Comparison of ENCODE assay signal across 10 mouse cellular contexts in genomic region chr2:8639282-8639681, GRCm38 (mm10).
A peak's percentile ranks its signal among the peaks of the same experiment; 100 is the strongest.
DNase-seq lines count a peak whose midpoint lies in the region; ATAC-seq and TF ChIP-seq lines count a peak whose summit lies in the region.
"Had no signal": no experiment of that assay in that cellular context is flagged by ENCODE, and none has a peak within 500 bp of the region (broad histone marks: within the 10 kb centered on the region; RNA-seq: fewer than 3 reads in every experiment).

No protein-coding gene starts in this region.

- peak; percentile 54 to 68 (median 62) for TF ChIP-seq CTCF in MEL (IDR thresholded peaks at IDR 0.05 in 2 of 3, conservative IDR thresholded peaks at IDR 0.05 in 1 of 3; ENCODE audit: control insufficient read depth in 1 of 3, insufficient read depth in 1 of 3, low read depth in 2 of 3, low read length in 3 of 3, poor library complexity in 1 of 3, severe bottlenecking in 1 of 3)

- ATAC-seq in limb, embryonic 14.5 days (ENCODE audit: low FRiP score, low read depth), result no peak
- peak; percentile 49 to 66; a peak in 1 of 4 replicates for ATAC-seq in hematopoietic stem cell, adult 5-6 weeks (replicated peaks in 1 of 2; ENCODE audit: insufficient read depth in 1 of 2, low FRiP score in 2 of 2, low TSS enrichment in 1 of 2, low read depth in 1 of 2, poor library complexity in 2 of 2, severe bottlenecking in 2 of 2)

- H3K27me3 ChIP-seq in limb, embryonic 14.5 days (ENCODE audit: control insufficient read depth, insufficient read depth, low read length), result no peaks in the 10 kb centered on the region
- no peaks in the 10 kb centered on the region for H3K27me3 ChIP-seq in limb, embryonic 10.5 days (ENCODE audit: low read depth, poor library complexity, severe bottlenecking)
- H3K27me3 ChIP-seq in MEL (ENCODE audit: control insufficient read depth in 1 of 2, insufficient read depth in 2 of 2, low read length in 2 of 2), result no peaks in the 10 kb centered on the region; a peak in 1 of 4 replicates
- H3K27me3 ChIP-seq: liver, embryonic 13.5 days had no signal

- TF ChIP-seq POLR2A in limb, embryonic 14.5 days (IDR thresholded peaks at IDR 0.05; ENCODE audit: borderline replicate concordance, extremely low read depth, insufficient read depth, insufficient read length), result no peak
- no peak for TF ChIP-seq POLR2A in MEL (IDR thresholded peaks at IDR 0.05; ENCODE audit: control insufficient read depth in 1 of 2, insufficient read depth in 1 of 2, low read depth in 1 of 2, low read length in 2 of 2, poor library complexity in 1 of 2)

- H3K79me2 ChIP-seq in MEL (ENCODE audit: control insufficient read depth, insufficient read depth, low read length, poor library complexity), result no peaks in the 10 kb centered on the region

- H3K4me2 ChIP-seq in limb, embryonic 14.5 days (replicated peaks; ENCODE audit: low read depth, low read length, severe bottlenecking), result no peak overlapping the region
- H3K4me2 ChIP-seq: liver, embryonic 13.5 days had no signal

- peak; percentile 17 for DNase-seq in adrenal gland, postnatal 14 days
- DNase-seq in adrenal gland, adult 18-20 months (ENCODE audit: low spot score in 2 of 2), result no peak
- peak; percentile 17 for DNase-seq in limb, embryonic 14.5 days (ENCODE audit: low spot score)
- DNase-seq in limb, embryonic 10.5 days (ENCODE audit: low spot score), result no peak
- peak; percentile 52 for DNase-seq in MEL (ENCODE audit: low read depth, low spot score)
- no peak for DNase-seq in layer of hippocampus, postnatal 36 days
- DNase-seq in testis, postnatal 10 days (ENCODE audit: low spot score), result no peak
- DNase-seq: heart, postnatal 36 days; liver, embryonic 13.5 days had no signal

- no peak overlapping the region for H3K4me3 ChIP-seq in limb, embryonic 14.5 days (replicated peaks; ENCODE audit: low read length)
- no peak overlapping the region for H3K4me3 ChIP-seq in limb, embryonic 10.5 days
- no peak overlapping the region for H3K4me3 ChIP-seq in MEL (ENCODE audit: control insufficient read depth in 1 of 2, insufficient read depth in 1 of 2, low read depth in 2 of 2, low read length in 2 of 2)
- H3K4me3 ChIP-seq: liver, embryonic 13.5 days had no signal

- no peak overlapping the region for H3K27ac ChIP-seq in limb, embryonic 14.5 days (replicated peaks; ENCODE audit: low read depth, low read length)
- H3K27ac ChIP-seq in limb, embryonic 10.5 days, result no peak overlapping the region
- no peak overlapping the region for H3K27ac ChIP-seq in MEL (ENCODE audit: control insufficient read depth, low read depth, low read length)
- H3K27ac ChIP-seq: liver, embryonic 13.5 days had no signal

- TF ChIP-seq EP300 in MEL (IDR thresholded peaks at IDR 0.05; ENCODE audit: low read depth in 1 of 2, low read length in 2 of 2), result no peak

- no peaks in the 10 kb centered on the region for H3K4me1 ChIP-seq in limb, embryonic 14.5 days (ENCODE audit: control insufficient read depth, insufficient read depth, low read length)
- no peaks in the 10 kb centered on the region for H3K4me1 ChIP-seq in limb, embryonic 10.5 days
- H3K4me1 ChIP-seq in MEL (ENCODE audit: control insufficient read depth in 1 of 2, insufficient read depth in 2 of 2, low read length in 2 of 2), result no peaks in the 10 kb centered on the region
- H3K4me1 ChIP-seq: liver, embryonic 13.5 days had no signal

- peak; percentile 70 for TF ChIP-seq RAD21 in MEL (IDR thresholded peaks at IDR 0.05; ENCODE audit: low read depth, low read length)

- H3K36me3 ChIP-seq in limb, embryonic 14.5 days (ENCODE audit: control insufficient read depth, insufficient read depth, low read length), result no peaks in the 10 kb centered on the region
- H3K36me3 ChIP-seq in limb, embryonic 10.5 days, result no peaks in the 10 kb centered on the region
- H3K36me3 ChIP-seq in MEL (ENCODE audit: control insufficient read depth in 1 of 2, insufficient read depth in 2 of 2, low read length in 2 of 2), result no peaks in the 10 kb centered on the region
- H3K36me3 ChIP-seq: liver, embryonic 13.5 days had no signal

- H3K9ac ChIP-seq in limb, embryonic 14.5 days (ENCODE audit: low read depth, low read length, severe bottlenecking), result no peak overlapping the region
- H3K9ac ChIP-seq in MEL (ENCODE audit: control insufficient read depth, low read depth, low read length, poor library complexity, severe bottlenecking), result no peak overlapping the region
- H3K9ac ChIP-seq: liver, embryonic 13.5 days had no signal

- no peaks in the 10 kb centered on the region for H3K9me3 ChIP-seq in limb, embryonic 14.5 days (ENCODE audit: control insufficient read depth, low read length)
- no peaks in the 10 kb centered on the region for H3K9me3 ChIP-seq in limb, embryonic 10.5 days (replicated peaks)
- H3K9me3 ChIP-seq in MEL (replicated peaks; ENCODE audit: insufficient read depth, low read length), result no peaks in the 10 kb centered on the region
- H3K9me3 ChIP-seq: liver, embryonic 13.5 days had no signal

- WGBS in limb, embryonic 14.5 days, result 46% methylated on average over 3 of the region's 3 CpGs
- 62% methylated on average over 3 of the region's 3 CpGs for WGBS in limb, embryonic 10.5 days

TF ChIP-seq in MEL, 35 proteins besides CTCF, POLR2A, EP300 and RAD21:
- TF ChIP-seq ZC3H11A (IDR thresholded peaks at IDR 0.05; ENCODE audit: low read depth, low read length), result peak; percentile 46
- TF ChIP-seq SMC3 (IDR thresholded peaks at IDR 0.05; ENCODE audit: low read depth, low read length), result peak; percentile 71
- TF ChIP-seq CHD1 (IDR thresholded peaks at IDR 0.05; ENCODE audit: low read depth, low read length), result no peak
- no peak for TF ChIP-seq MYC (IDR thresholded peaks at IDR 0.05; ENCODE audit: low read depth, low read length)

Comparison
In these comparisons a context has a peak if more than half of its experiments do, and no peak if none do; other contexts are left out.
1. DNase-seq: peak in adrenal gland, postnatal 14 days (single experiment), limb, embryonic 14.5 days (single experiment) and MEL (single experiment); none in adrenal gland, adult 18-20 months (0 of 2), limb, embryonic 10.5 days (single experiment), layer of hippocampus, postnatal 36 days (0 of 2) and testis, postnatal 10 days (single experiment).